Mouse (Mus musculus): Measurements from ENCODE around the gene Ipo7.

DNA sequence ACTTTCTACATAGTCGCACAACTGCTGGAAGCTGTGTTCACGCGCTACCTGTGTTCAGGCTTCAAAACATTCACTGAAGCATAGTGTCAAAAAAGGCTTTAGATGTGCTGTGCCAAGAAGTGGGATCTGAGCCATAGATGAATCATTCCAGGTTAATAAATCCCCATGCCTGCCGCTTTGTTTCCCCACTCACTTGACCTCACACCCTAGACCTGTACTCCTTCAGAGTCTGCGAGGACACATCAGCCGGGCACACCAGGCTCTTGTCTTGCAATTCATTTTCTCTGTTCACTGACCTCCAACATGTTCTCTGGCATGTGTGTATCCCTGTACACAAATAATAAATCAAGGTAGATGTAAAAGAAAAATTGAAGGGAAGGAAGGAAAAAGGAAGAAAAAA is 9.0 kb upstream of the Ipo7 start:
- TF ChIP-seq CTCF (IDR thresholded peaks at IDR 0.05; ENCODE audit: insufficient read depth, low read depth, low read length) (no peak), POLR2A (IDR thresholded peaks at IDR 0.05; ENCODE audit: insufficient read depth, low read depth, low read length) (no peak)
